Mouse (Mus musculus) kidney, adult 2 months (tissue): Measurements from ENCODE around the gene Vamp2. TPM values are rescaled to one million over a fixed set of nuclear protein-coding genes. Genes with fewer than 3 reads are reported as not detected.

Experiments
- DNase-seq: peaks from one replicate; pipeline ENCODE4 v3.0.0; 2021
- H3K27ac ChIP-seq: fragments of 200-500 bp; 2 replicates; pipeline ENCODE4 v1.5.1; 2012; ENCODE audit warnings: low read depth, low read length, control low read depth, inconsistent platforms; ENCODE audit not compliant: insufficient read depth
- H3K27me3 ChIP-seq: fragments of 200-500 bp; replicated peaks from 2 replicates; pipeline ENCODE4 v1.6.1; 2012; ENCODE audit warnings: mild to moderate bottlenecking, moderate library complexity, low read length, inconsistent platforms; ENCODE audit not compliant: control insufficient read depth, insufficient read depth
- H3K36me3 ChIP-seq: fragments of 200-500 bp; 2 replicates; pipeline ENCODE4 v1.6.1; 2012; ENCODE audit warnings: mild to moderate bottlenecking, moderate library complexity, low read length, inconsistent platforms; ENCODE audit not compliant: control insufficient read depth, insufficient read depth
- H3K4me1 ChIP-seq: fragments of 200-500 bp; 2 replicates; pipeline ENCODE4 v1.6.1; 2011; ENCODE audit warnings: low read length; ENCODE audit not compliant: control insufficient read depth, insufficient read depth
- H3K4me3 ChIP-seq: fragments of 200-500 bp; 2 replicates; pipeline ENCODE4 v1.5.1; 2011; ENCODE audit warnings: mild to moderate bottlenecking, low read depth, low read length, control low read depth; ENCODE audit not compliant: insufficient read depth
- CTCF ChIP-seq: fragments of 200-500 bp; conservative IDR thresholded peaks from 2 replicates; pipeline ENCODE4 v1.5.1; 2011; ENCODE audit warnings: low read depth, mild to moderate bottlenecking, control low read depth, low read length, moderate library complexity, mixed read lengths; ENCODE audit not compliant: insufficient read depth, insufficient read length
- POLR2A ChIP-seq: fragments of 200-500 bp; IDR thresholded peaks from one replicate; pipeline ENCODE4 v1.6.1; 2011; ENCODE audit warnings: low read depth, low read length, control low read depth
- WGBS: fragments of 180-500 bp; shearing (Covaris S2); methylation state at CpG from one replicate; pipeline ENCODE4 v1.1.7; 2018; 5-methylcytosine and 5-hydroxymethylcytosine counted together
- polyA plus RNA-seq: library from polyadenylated mRNA; depleted of rRNA; stranded (reverse); fragments of >200 nt; gene quantifications from 2 replicates; pipeline ENCODE4 v1.2.3, GENCODE M21; 2012

Vamp2 gene
- polyA plus RNA-seq, 1 experiment, result 106 TPM

DNA sequence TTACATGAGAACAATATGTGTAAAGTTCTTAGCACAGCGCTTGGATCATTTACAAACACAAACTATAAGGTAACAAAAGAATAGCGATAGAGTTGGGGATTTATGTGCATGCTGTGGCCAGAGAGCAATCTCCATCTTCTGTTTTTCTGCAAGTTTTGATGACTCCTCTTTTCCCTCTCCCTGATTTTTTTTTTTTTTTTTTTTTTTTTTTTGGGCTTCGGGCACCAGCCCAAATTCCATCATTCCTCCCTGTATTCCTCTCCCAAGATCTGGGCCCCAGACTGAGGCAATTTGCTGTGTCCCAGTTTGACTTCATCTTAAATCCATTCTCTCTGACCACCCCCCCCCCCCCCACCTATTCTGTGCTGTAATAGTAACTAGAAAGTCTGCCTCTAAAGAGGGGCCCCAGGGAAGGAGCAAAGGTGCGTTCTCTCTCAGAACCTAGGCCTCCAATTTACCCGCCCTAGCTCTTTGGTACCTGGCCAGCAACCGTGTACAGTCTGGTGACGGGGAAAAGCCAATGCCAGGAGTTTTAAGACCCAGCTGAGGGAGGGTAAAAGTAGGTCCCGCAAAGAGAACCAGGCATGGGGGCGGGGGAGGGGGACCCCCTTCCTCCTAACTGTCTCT, 8.2 kb downstream of the Vamp2 start:
- no peaks in the 10 kb centered on the region for H3K27me3 ChIP-seq
- TF ChIP-seq POLR2A (peak; percentile 12), CTCF (no peak)
- DNase-seq, result no peak
- WGBS, result 7% methylated on average over 9 of the region's 9 CpGs
- H3K4me3 ChIP-seq, result peak overlapping the region; percentile 91
- peaks cover 7% of the 10 kb centered on the region for H3K36me3 ChIP-seq
- peak overlapping the region; percentile 99 for H3K27ac ChIP-seq
- peaks cover 26% of the 10 kb centered on the region for H3K4me1 ChIP-seq

DNA sequence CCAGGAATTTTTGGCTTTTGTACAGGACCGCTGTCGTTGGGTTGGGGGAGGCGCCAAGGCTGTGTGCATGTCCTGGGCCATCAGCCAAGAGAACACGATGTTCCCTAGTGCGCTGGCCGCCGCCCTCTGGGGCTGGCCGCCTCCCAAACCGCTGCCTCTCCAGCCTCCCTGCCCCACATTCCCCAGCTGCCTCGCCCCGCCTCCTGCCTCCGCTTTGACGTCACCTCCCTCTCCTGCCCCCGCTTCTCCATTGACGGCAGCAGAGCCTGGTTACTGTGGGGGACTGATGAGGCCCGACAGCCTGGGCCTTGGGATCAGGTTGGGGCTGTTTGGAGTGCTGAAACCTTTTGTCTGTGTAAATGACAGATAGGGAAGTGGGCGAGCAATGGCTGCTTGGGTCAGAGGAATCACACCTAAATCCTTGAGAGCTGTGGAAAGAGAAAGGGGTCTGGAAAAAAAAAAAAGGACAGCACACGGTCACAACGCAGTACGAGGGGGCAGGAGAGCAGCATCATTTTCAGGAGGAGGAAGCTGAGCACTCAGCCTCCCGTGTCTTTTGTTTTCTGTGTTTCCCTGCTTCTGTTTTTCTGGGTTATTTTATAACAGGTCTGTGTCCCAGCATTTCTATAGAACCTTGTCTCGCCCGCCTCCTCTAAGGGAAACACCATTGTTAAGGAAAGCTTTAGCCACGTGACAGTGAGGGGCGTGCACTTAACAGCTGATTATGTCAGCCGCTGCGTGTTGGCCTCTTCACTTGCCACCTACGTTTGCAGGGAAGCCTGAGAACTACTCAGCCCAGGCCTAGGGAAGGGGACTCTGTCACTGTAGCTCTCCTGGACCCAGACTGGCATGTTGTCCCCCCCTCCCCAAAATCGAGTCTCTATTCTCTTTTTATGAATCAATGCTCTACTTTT, 9.0 kb downstream of the Vamp2 start:
- DNase-seq, result peak; percentile 100
- peaks cover 26% of the 10 kb centered on the region for H3K4me1 ChIP-seq
- H3K4me3 ChIP-seq, result peak overlapping the region; percentile 50
- no peaks in the 10 kb centered on the region for H3K27me3 ChIP-seq
- peak overlapping the region; percentile 99 for H3K27ac ChIP-seq
- peak; percentile 50 for TF ChIP-seq POLR2A
- no peak for TF ChIP-seq CTCF
- peaks cover 14% of the 10 kb centered on the region for H3K36me3 ChIP-seq
- 1% methylated on average over 29 of the region's 29 CpGs for WGBS

DNA sequence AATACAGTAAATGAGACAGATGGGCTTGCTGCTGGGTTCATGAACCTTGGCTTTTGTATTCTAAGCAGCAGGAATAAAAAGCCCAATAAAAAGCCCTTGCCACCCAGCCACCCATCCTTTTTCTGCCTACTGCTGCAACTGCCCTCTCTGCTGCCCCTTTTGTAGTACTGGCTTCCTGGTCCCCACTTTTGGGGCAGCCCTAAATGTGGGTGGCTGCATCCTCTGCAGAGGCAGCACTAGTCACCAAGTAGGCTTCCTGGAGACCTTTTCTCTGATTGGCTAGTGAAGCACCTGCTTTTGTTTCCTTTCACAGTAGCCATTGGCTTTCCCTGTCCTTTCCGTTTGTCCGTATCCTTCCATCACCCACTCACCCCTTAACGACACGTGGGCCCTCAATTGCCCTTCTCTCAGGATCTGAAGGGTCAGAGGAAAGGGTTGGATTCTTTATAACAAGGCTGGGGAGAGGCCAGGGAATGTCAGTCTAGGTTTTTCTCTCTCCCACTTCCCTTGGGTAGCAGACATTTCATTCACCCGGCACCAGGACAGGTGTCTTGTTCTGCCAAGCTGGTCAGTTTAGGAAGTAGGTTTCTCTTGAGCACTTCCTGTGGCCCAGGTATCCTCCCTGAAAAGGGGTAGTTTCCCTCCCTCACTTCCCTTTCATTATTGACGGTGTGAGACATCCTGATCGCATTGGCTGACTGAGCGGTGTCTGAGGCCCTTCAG, 9.9 kb downstream of the Vamp2 start:
- 11% methylated on average over 8 of the region's 8 CpGs for WGBS
- peaks cover 21% of the 10 kb centered on the region for H3K4me1 ChIP-seq
- TF ChIP-seq CTCF (no peak), POLR2A (no peak)
- no peak for DNase-seq
- H3K27me3 ChIP-seq, result no peaks in the 10 kb centered on the region
- peak overlapping the region; percentile 17; the same call in 1 of the 2 replicates for H3K4me3 ChIP-seq
- peaks cover 16% of the 10 kb centered on the region for H3K36me3 ChIP-seq
- peak overlapping the region; percentile 99 for H3K27ac ChIP-seq

DNA sequence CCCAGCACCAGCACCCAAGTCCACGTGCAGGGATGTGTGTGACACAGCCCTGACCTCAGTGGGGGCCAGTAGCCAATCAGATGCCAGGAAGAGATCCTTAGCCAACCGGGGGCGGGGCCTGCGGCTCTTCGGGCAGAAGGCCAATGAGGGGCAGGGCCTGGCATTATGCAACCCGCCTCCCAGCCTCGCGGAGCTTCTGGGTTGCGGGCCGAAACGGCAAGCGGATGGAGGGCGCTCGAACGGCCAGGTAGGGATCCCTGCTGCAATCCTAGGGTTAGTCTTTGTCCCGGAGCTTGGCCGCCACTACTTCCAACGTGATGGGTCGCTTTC, 10.4 kb downstream of the Vamp2 start:
- Histone ChIP-seq H3K4me1 (peaks cover 21% of the 10 kb centered on the region), H3K27me3 (no peaks in the 10 kb centered on the region), H3K36me3 (peaks cover 17% of the 10 kb centered on the region), H3K27ac (peak overlapping the region; percentile 99), H3K4me3 (peak overlapping the region; percentile 84)
- TF ChIP-seq POLR2A (peak; percentile 21), CTCF (no peak)
- DNase-seq, result peak; percentile 99
- WGBS, result under 1% methylated on average over 19 of the region's 19 CpGs

DNA sequence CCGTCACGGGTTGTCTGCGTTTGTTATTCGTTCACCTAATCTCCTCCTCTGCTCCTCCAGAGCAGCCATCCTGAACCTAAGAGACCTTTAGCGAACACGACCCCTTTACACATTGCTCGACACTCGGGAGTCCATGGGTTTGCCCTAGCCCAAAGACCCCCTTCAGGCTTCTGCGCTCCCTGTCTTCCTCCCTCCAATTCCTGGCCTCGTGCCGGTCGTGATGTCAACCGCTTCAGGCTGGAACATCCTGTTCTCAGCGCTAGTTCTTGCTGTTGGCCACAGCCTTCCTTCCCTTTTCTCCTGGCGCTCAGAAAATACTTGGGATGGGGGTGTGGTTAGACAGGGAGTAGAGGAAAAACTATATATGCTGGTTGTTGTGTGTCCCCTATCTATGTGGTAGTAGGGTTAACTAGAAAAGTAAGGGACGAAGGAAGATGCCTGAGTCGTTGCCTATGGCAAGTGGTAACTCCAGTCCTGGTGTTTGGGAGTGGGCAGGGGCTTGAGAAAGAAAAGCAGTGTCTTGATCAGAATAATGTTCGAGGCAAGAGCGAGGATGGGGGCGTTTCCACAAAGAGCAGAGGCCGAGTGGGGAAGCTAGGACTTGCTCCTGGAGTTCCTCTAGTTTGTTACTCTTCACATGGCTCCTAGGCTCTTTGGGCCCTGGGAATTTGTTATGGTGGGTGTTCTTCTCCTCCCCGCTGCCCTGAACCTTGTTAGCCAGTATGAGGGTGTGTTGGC, 11.1 kb downstream of the Vamp2 start:
- TF ChIP-seq CTCF (no peak), POLR2A (peak; percentile 27)
- H3K36me3 ChIP-seq, result peaks cover 17% of the 10 kb centered on the region

DNA sequence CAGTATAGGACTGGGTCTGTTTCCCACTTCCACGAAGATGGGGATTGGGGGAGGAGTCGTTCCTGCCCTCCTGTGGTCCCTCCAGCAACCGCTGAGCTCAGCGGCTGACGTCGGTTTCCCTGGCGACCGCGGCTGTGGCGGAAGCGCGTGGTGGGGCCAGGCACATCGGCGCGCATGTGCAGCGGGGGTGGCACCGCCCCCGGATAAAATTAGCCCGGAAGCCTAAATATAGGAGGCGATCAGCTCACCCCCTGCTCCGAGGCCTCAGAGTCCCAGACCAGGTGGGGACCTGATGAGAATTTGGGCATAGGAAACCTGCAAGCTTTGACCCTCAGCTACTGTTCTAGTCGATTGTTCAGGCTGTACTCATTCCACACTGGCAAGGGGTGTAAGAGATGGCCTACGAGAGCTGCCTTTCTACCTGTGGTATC, 11.6 kb downstream of the Vamp2 start:
- peaks cover 18% of the 10 kb centered on the region for H3K4me1 ChIP-seq
- peak overlapping the region; percentile 99 for H3K27ac ChIP-seq
- H3K36me3 ChIP-seq, result peaks cover 19% of the 10 kb centered on the region
- under 1% methylated on average over 23 of the region's 23 CpGs for WGBS
- no peaks in the 10 kb centered on the region for H3K27me3 ChIP-seq
- peak; percentile 96 for DNase-seq
- no peak for TF ChIP-seq POLR2A
- no peak for TF ChIP-seq CTCF
- H3K4me3 ChIP-seq, result peak overlapping the region; percentile 84

More for the DNA sequence above, 11.1 kb downstream of the Vamp2 start:
- H3K4me1 ChIP-seq, result peaks cover 20% of the 10 kb centered on the region
- H3K27me3 ChIP-seq, result no peaks in the 10 kb centered on the region
- peak overlapping the region; percentile 84 for H3K4me3 ChIP-seq
- peak overlapping the region; percentile 99 for H3K27ac ChIP-seq
- under 1% methylated on average over 22 of the region's 22 CpGs for WGBS
- DNase-seq, result peak; percentile 88
